Comparison of ENCODE assay signal across 10 mouse cellular contexts in genomic region chr5:133453349-133454049, GRCm38 (mm10).
DNase-seq lines count a peak whose midpoint lies in the region; ATAC-seq lines count a peak whose summit lies in the region.
"Had no signal": no experiment of that assay in that cellular context is flagged by ENCODE, and none has a peak within 500 bp of the region (broad histone marks: within the 10 kb centered on the region; RNA-seq: fewer than 3 reads in every experiment).

No protein-coding gene starts in this region.

- peak overlapping the region; percentile 45; the same call in 1 of the 2 replicates for H3K27ac ChIP-seq in hindbrain, embryonic 12.5 days
- H3K27ac ChIP-seq in hindbrain, embryonic 11.5 days (ENCODE audit: low read depth, low read length), result no peak overlapping the region
- no peak overlapping the region for H3K27ac ChIP-seq in heart, embryonic 12.5 days (ENCODE audit: poor library complexity, severe bottlenecking)
- H3K27ac ChIP-seq: embryonic facial prominence, embryonic 12.5 days had no signal

- DNase-seq in hindbrain, embryonic 11.5 days (ENCODE audit: low spot score), result no peak
- peak; percentile 45 to 69 for DNase-seq in frontal cortex, postnatal 14 days (ENCODE audit: low spot score in 2 of 2)
- DNase-seq in left cerebral cortex, adult 8-10 months (ENCODE audit: low spot score in 2 of 2), result peak; percentile 12 to 60
- DNase-seq in right cerebral cortex, postnatal 10 days (ENCODE audit: low spot score in 2 of 2), result peak; percentile 83 to 89
- DNase-seq in thymus, postnatal 25 days, result no peak
- no peak for DNase-seq in lung, adult 18-20 months
- DNase-seq: liver had no signal

- H3K27me3 ChIP-seq in hindbrain, embryonic 12.5 days, result no peaks in the 10 kb centered on the region
- H3K27me3 ChIP-seq in hindbrain, embryonic 11.5 days (ENCODE audit: control insufficient read depth, insufficient read depth, low read length), result no peaks in the 10 kb centered on the region
- no peaks in the 10 kb centered on the region for H3K27me3 ChIP-seq in heart, embryonic 12.5 days (replicated peaks)
- H3K27me3 ChIP-seq: embryonic facial prominence, embryonic 12.5 days had no signal

- no peaks in the 10 kb centered on the region for H3K36me3 ChIP-seq in hindbrain, embryonic 12.5 days
- no peaks in the 10 kb centered on the region for H3K36me3 ChIP-seq in hindbrain, embryonic 11.5 days (ENCODE audit: control insufficient read depth, insufficient read depth, low read length)
- H3K36me3 ChIP-seq in heart, embryonic 12.5 days, result no peaks in the 10 kb centered on the region
- H3K36me3 ChIP-seq: embryonic facial prominence, embryonic 12.5 days had no signal

- no peak overlapping the region for H3K4me2 ChIP-seq in hindbrain, embryonic 12.5 days (replicated peaks)
- no peak overlapping the region for H3K4me2 ChIP-seq in hindbrain, embryonic 11.5 days (replicated peaks; ENCODE audit: low read depth, low read length)
- no peak overlapping the region for H3K4me2 ChIP-seq in heart, embryonic 12.5 days
- H3K4me2 ChIP-seq: embryonic facial prominence, embryonic 12.5 days had no signal

- 47% methylated on average over 7 of the region's 7 CpGs for WGBS in hindbrain, embryonic 12.5 days
- WGBS in hindbrain, embryonic 11.5 days, result 62% methylated on average over 7 of the region's 7 CpGs
- 63% methylated on average over 7 of the region's 7 CpGs for WGBS in heart, embryonic 12.5 days

- H3K4me3 ChIP-seq in hindbrain, embryonic 12.5 days, result no peak overlapping the region
- H3K4me3 ChIP-seq in hindbrain, embryonic 11.5 days (ENCODE audit: low read depth, low read length), result no peak overlapping the region
- H3K4me3 ChIP-seq in heart, embryonic 12.5 days, result no peak overlapping the region
- H3K4me3 ChIP-seq: embryonic facial prominence, embryonic 12.5 days had no signal

- ATAC-seq in hindbrain, embryonic 12.5 days (ENCODE audit: low FRiP score), result peak; percentile 64
- ATAC-seq in hindbrain, embryonic 11.5 days (ENCODE audit: low FRiP score), result no peak
- ATAC-seq in heart, embryonic 12.5 days (ENCODE audit: insufficient number of reproducible peaks, low FRiP score), result no peak

- no peak overlapping the region for H3K9ac ChIP-seq in hindbrain, embryonic 12.5 days
- H3K9ac ChIP-seq in hindbrain, embryonic 11.5 days (ENCODE audit: low read depth, low read length), result no peak overlapping the region
- H3K9ac ChIP-seq in heart, embryonic 12.5 days, result no peak overlapping the region
- H3K9ac ChIP-seq: embryonic facial prominence, embryonic 12.5 days had no signal

- H3K9me3 ChIP-seq in hindbrain, embryonic 12.5 days (replicated peaks), result no peaks in the 10 kb centered on the region
- H3K9me3 ChIP-seq in hindbrain, embryonic 11.5 days (ENCODE audit: control insufficient read depth, low read length), result no peaks in the 10 kb centered on the region
- H3K9me3 ChIP-seq in heart, embryonic 12.5 days (replicated peaks), result no peaks in the 10 kb centered on the region
- H3K9me3 ChIP-seq: embryonic facial prominence, embryonic 12.5 days had no signal

- H3K4me1 ChIP-seq in hindbrain, embryonic 12.5 days, result 0 out of 2 replicates have a peak, but pooled peaks cover 10% of the 10 kb centered on the region
- no peaks in the 10 kb centered on the region for H3K4me1 ChIP-seq in hindbrain, embryonic 11.5 days (replicated peaks; ENCODE audit: control insufficient read depth, insufficient read depth, low read length)
- H3K4me1 ChIP-seq in heart, embryonic 12.5 days (replicated peaks), result 0 out of 2 replicates have a peak, but pooled peaks cover 2% of the 10 kb centered on the region

Comparison
In these comparisons a context has a peak if more than half of its experiments do, and no peak if none do; other contexts are left out.
1. DNase-seq: peak in frontal cortex, postnatal 14 days (2 of 2), left cerebral cortex, adult 8-10 months (2 of 2) and right cerebral cortex, postnatal 10 days (2 of 2); none in hindbrain, embryonic 11.5 days (single experiment), thymus, postnatal 25 days (single experiment) and lung, adult 18-20 months (0 of 2).